In genomic region chr2:128172266-128172665, GRCm38 (mm10) we compare ENCODE assay signal across 10 mouse cellular contexts. TPM values are rescaled to one million over a fixed set of nuclear protein-coding genes. Genes with fewer than 3 reads are reported as not detected.
DNase-seq lines count a peak whose midpoint lies in the region; ATAC-seq and TF ChIP-seq lines count a peak whose summit lies in the region.
"Had no signal": no experiment of that assay in that cellular context is flagged by ENCODE, and none has a peak within 500 bp of the region (broad histone marks: within the 10 kb centered on the region; RNA-seq: fewer than 3 reads in every experiment).

No protein-coding gene starts in this region.

- intact Hi-C loops in gastrocnemius, adult 2 months (cut with DNase I) = no loop called here
- intact Hi-C loops in gastrocnemius, postnatal 14 days (cut with DNase I; ENCODE audit: low total_unique reads) = no loop called here

- no peaks in the 10 kb centered on the region for H3K9me3 ChIP-seq in intestine, postnatal 0 days (ENCODE audit: control insufficient read depth)
- no peaks in the 10 kb centered on the region for H3K9me3 ChIP-seq in hindbrain, embryonic 12.5 days (replicated peaks)
- H3K9me3 ChIP-seq in hindbrain, embryonic 14.5 days (ENCODE audit: control insufficient read depth, low read length) = no peaks in the 10 kb centered on the region
- no peaks in the 10 kb centered on the region for H3K9me3 ChIP-seq in forebrain, embryonic 12.5 days
- H3K9me3 ChIP-seq: forebrain, embryonic 15.5 days had no signal

- no peak overlapping the region for H3K4me2 ChIP-seq in intestine, postnatal 0 days (replicated peaks; ENCODE audit: low read depth)
- H3K4me2 ChIP-seq in hindbrain, embryonic 12.5 days (replicated peaks) = no peak overlapping the region
- no peak overlapping the region for H3K4me2 ChIP-seq in hindbrain, embryonic 14.5 days (replicated peaks)
- no peak overlapping the region for H3K4me2 ChIP-seq in forebrain, embryonic 12.5 days
- H3K4me2 ChIP-seq: forebrain, embryonic 15.5 days had no signal

- 67% methylated on average over 5 of the region's 5 CpGs for WGBS in intestine, postnatal 0 days
- WGBS in hindbrain, embryonic 12.5 days = 99% methylated on average over 5 of the region's 5 CpGs
- WGBS in hindbrain, embryonic 14.5 days = 95% methylated on average over 5 of the region's 5 CpGs
- 93% methylated on average over 5 of the region's 5 CpGs for WGBS in forebrain, embryonic 12.5 days

- peak; percentile 64 for ATAC-seq in intestine, postnatal 0 days
- ATAC-seq in hindbrain, embryonic 12.5 days (ENCODE audit: low FRiP score) = no peak
- ATAC-seq in hindbrain, embryonic 14.5 days (ENCODE audit: low FRiP score) = no peak
- ATAC-seq in forebrain, embryonic 12.5 days (ENCODE audit: low FRiP score) = no peak
- ATAC-seq: forebrain, embryonic 15.5 days had no signal

- no peak for TF ChIP-seq CTCF in gastrocnemius, adult 2 months (IDR thresholded peaks at IDR 0.05)
- no peak for TF ChIP-seq CTCF in intestine, postnatal 0 days (IDR thresholded peaks at IDR 0.05; ENCODE audit: low read depth)

- H3K9ac ChIP-seq in intestine, postnatal 0 days (ENCODE audit: low read depth, low read length) = no peak overlapping the region
- no peak overlapping the region for H3K9ac ChIP-seq in hindbrain, embryonic 12.5 days
- H3K9ac ChIP-seq in hindbrain, embryonic 14.5 days = no peak overlapping the region
- no peak overlapping the region for H3K9ac ChIP-seq in forebrain, embryonic 12.5 days
- H3K9ac ChIP-seq: forebrain, embryonic 15.5 days had no signal

- H3K36me3 ChIP-seq in intestine, postnatal 0 days (ENCODE audit: control insufficient read depth, insufficient read depth) = no peaks in the 10 kb centered on the region
- H3K36me3 ChIP-seq in hindbrain, embryonic 12.5 days = no peaks in the 10 kb centered on the region
- no peaks in the 10 kb centered on the region for H3K36me3 ChIP-seq in hindbrain, embryonic 14.5 days (replicated peaks; ENCODE audit: control insufficient read depth, insufficient read depth)
- H3K36me3 ChIP-seq in forebrain, embryonic 12.5 days (replicated peaks) = no peaks in the 10 kb centered on the region
- H3K36me3 ChIP-seq: forebrain, embryonic 15.5 days had no signal

- H3K4me1 ChIP-seq in intestine, postnatal 0 days (replicated peaks; ENCODE audit: control insufficient read depth, insufficient read depth, low read length) = 0 out of 2 replicates have a peak, but pooled peaks cover 6% of the 10 kb centered on the region
- H3K4me1 ChIP-seq in hindbrain, embryonic 12.5 days = peaks cover 12% of the 10 kb centered on the region
- peaks cover 14% of the 10 kb centered on the region; the same call in 1 of the 2 replicates for H3K4me1 ChIP-seq in hindbrain, embryonic 14.5 days (replicated peaks; ENCODE audit: control insufficient read depth, insufficient read depth, low read length)
- H3K4me1 ChIP-seq in forebrain, embryonic 12.5 days = peaks cover 10% of the 10 kb centered on the region

- H3K27ac ChIP-seq in gastrocnemius, adult 2 months = no peak overlapping the region
- no peak overlapping the region for H3K27ac ChIP-seq in intestine, postnatal 0 days (ENCODE audit: low read depth, low read length)
- H3K27ac ChIP-seq in hindbrain, embryonic 12.5 days = no peak overlapping the region
- H3K27ac ChIP-seq in hindbrain, embryonic 14.5 days = no peak overlapping the region
- no peak overlapping the region for H3K27ac ChIP-seq in forebrain, embryonic 12.5 days
- H3K27ac ChIP-seq: forebrain, embryonic 15.5 days had no signal

- H3K27me3 ChIP-seq in intestine, postnatal 0 days (replicated peaks; ENCODE audit: control insufficient read depth, insufficient read depth, low read length) = no peaks in the 10 kb centered on the region
- no peaks in the 10 kb centered on the region for H3K27me3 ChIP-seq in hindbrain, embryonic 12.5 days
- no peaks in the 10 kb centered on the region for H3K27me3 ChIP-seq in hindbrain, embryonic 14.5 days (ENCODE audit: control insufficient read depth, insufficient read depth, low read length)
- H3K27me3 ChIP-seq in forebrain, embryonic 12.5 days = no peaks in the 10 kb centered on the region
- H3K27me3 ChIP-seq: forebrain, embryonic 15.5 days had no signal

- no peak overlapping the region for H3K4me3 ChIP-seq in gastrocnemius, adult 2 months
- no peak overlapping the region for H3K4me3 ChIP-seq in intestine, postnatal 0 days (ENCODE audit: low read depth, low read length)
- H3K4me3 ChIP-seq in hindbrain, embryonic 12.5 days = no peak overlapping the region
- no peak overlapping the region for H3K4me3 ChIP-seq in hindbrain, embryonic 14.5 days (replicated peaks; ENCODE audit: low read length)
- no peak overlapping the region for H3K4me3 ChIP-seq in forebrain, embryonic 12.5 days (replicated peaks)
- H3K4me3 ChIP-seq: forebrain, embryonic 15.5 days had no signal

- peak; percentile 59 for DNase-seq in gastrocnemius, adult 2 months
- DNase-seq in gastrocnemius, postnatal 14 days = no peak
- DNase-seq in adrenal gland, postnatal 10 days = peak; percentile 72
- DNase-seq in lung, postnatal 14 days = peak; percentile 67
- no peak for DNase-seq in hindbrain, embryonic 14.5 days (ENCODE audit: low spot score)
- DNase-seq: thymus, postnatal 25 days had no signal

RNA-seq across cellular contexts. Expression of gene Bcl2l11, which starts 46.4 kb away (rescaled TPM):
- total RNA-seq in gastrocnemius, adult 2 months (2021) = 1 to 10 TPM; 5.1 to 9.0 TPM
- total RNA-seq in gastrocnemius, postnatal 14 days (2021) = 1 to 10 TPM; 4.9 to 6.1 TPM
- 10 to 100 TPM; 24.4 to 34.9 TPM for total RNA-seq in adrenal gland, postnatal 10 days (2021)
- 7.3 and 7.5 TPM in 2 replicates for polyA plus RNA-seq in intestine, postnatal 0 days (2015; fragmentation: Nextera tagmentation; extraction: Ambion mirVana)
- polyA plus RNA-seq in hindbrain, embryonic 12.5 days (2016; fragmentation: Nextera tagmentation; extraction: Ambion mirVana) = 26.3 and 30.5 TPM in 2 replicates
- polyA plus RNA-seq in hindbrain, embryonic 14.5 days (2014; fragmentation: Nextera tagmentation; extraction: Ambion mirVana) = 12.2 and 12.9 TPM in 2 replicates
- polyA plus RNA-seq in forebrain, embryonic 12.5 days (2016; fragmentation: Nextera tagmentation; extraction: Ambion mirVana) = 18.8 and 19.6 TPM in 2 replicates

Comparison
In these comparisons a context has a peak if more than half of its experiments do, and no peak if none do; other contexts are left out.
1. DNase-seq: peak in gastrocnemius, adult 2 months (single experiment), adrenal gland, postnatal 10 days (single experiment) and lung, postnatal 14 days (single experiment); none in gastrocnemius, postnatal 14 days (single experiment) and hindbrain, embryonic 14.5 days (single experiment).